Mouse (Mus musculus): ENCODE measurements at regions not wholly inside any gene's neighbourhood (a gene's known extent, or its start where the extent isn't known, plus 50 kb on each side); places are given as distances from the start of the nearest gene placed in this dataset.
A peak's percentile ranks its signal among the peaks of the same experiment; 100 is the strongest.

DNA sequence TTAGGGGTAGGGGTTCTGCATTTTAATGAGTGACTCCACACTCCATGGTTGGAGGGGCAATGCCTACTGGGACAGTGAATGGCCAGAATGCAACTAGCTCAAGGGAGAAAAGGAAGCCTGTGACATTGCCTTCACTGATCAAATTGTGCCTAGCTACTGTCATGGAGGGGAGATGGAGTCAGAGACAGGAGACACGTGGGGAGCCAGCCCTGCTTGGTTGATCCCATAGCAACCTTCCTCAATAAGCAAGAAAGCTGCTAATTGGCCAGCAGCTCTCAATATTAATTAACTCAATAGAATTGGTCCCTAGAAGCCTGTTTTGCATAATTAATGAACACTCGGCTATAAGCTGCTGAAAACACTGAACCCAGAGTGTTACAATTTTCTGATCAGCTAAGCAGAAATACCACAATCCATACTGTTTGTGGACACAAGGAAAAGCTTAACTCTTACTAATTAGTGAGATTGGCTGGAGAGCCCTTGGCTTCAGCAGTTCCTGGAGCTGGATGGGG lies 233.7 kb upstream of the Eif4g2 start:
- Histone ChIP-seq H3K9ac (replicated peaks) (no peak overlapping the region), H3K9me3 (ENCODE audit: control insufficient read depth, low read length) (no peaks in the 10 kb centered on the region), H3K4me2 (ENCODE audit: low read depth) (no peak overlapping the region), H3K4me1 (replicated peaks; ENCODE audit: control insufficient read depth in 2 of 2, insufficient read depth in 2 of 2, low read length in 1 of 2) (no peaks in the 10 kb centered on the region), H3K27me3 (ENCODE audit: control insufficient read depth, insufficient read depth, low read length) (no peaks in the 10 kb centered on the region; the same call in 1 of the 2 replicates), H3K27ac (no peak overlapping the region), H3K4me3 (ENCODE audit: insufficient read depth in 1 of 2, low read depth in 2 of 2, low read length in 2 of 2) (no peak overlapping the region), H3K36me3 (replicated peaks; ENCODE audit: control insufficient read depth, insufficient read depth, low read depth) (no peaks in the 10 kb centered on the region)
- TF ChIP-seq CTCF (IDR thresholded peaks at IDR 0.05; ENCODE audit: low read depth) (no peak), EP300 (IDR thresholded peaks at IDR 0.05; ENCODE audit: low read depth) (no peak)
- DNase-seq (ENCODE audit: low read depth in 3 of 3, low spot score in 3 of 3) = no peak
- WGBS (ENCODE audit: insufficient replicate concordance) = 36% methylated on average over 2 of the region's 2 CpGs
- ATAC-seq (ENCODE audit: insufficient read depth) = no peak

DNA sequence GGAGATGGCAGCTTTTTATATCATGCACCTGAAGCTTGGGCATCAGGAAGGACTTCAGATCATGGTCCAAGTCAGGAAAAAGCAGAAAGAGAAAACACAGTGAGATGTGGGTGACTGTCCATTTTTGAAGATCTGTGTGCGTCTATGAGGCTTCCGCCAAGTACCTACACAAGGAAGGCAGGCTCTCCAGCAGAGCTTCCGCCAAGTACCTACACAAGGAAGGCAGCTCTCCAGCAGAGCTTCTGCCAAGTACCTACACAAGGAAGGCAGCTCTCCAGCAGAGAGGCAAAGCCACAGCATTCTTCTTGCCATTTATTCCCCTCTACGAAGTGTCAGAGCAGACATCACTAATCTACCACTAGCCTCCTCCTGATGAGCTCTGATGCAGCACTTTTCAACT lies 231.1 kb upstream of the Eif4g2 start:
- WGBS (ENCODE audit: insufficient replicate concordance) = 49% methylated on average over 4 of the region's 4 CpGs
- Histone ChIP-seq H3K4me1 (replicated peaks; ENCODE audit: control insufficient read depth in 2 of 2, insufficient read depth in 2 of 2, low read length in 1 of 2) (no peaks in the 10 kb centered on the region), H3K27me3 (ENCODE audit: control insufficient read depth, insufficient read depth, low read length) (no peaks in the 10 kb centered on the region; the same call in 1 of the 2 replicates), H3K9me3 (ENCODE audit: control insufficient read depth, low read length) (no peaks in the 10 kb centered on the region), H3K4me3 (ENCODE audit: insufficient read depth in 1 of 2, low read depth in 2 of 2, low read length in 2 of 2) (no peak overlapping the region), H3K9ac (replicated peaks) (no peak overlapping the region), H3K27ac (no peak overlapping the region), H3K4me2 (ENCODE audit: low read depth) (no peak overlapping the region), H3K36me3 (replicated peaks; ENCODE audit: control insufficient read depth, insufficient read depth, low read depth) (no peaks in the 10 kb centered on the region)
- DNase-seq (ENCODE audit: low read depth in 3 of 3, low spot score in 3 of 3) = no peak
- no peak for ATAC-seq (ENCODE audit: insufficient read depth)
- TF ChIP-seq EP300 (IDR thresholded peaks at IDR 0.05; ENCODE audit: low read depth) = no peak
- TF ChIP-seq CTCF (IDR thresholded peaks at IDR 0.05; ENCODE audit: low read depth) = no peak

DNA sequence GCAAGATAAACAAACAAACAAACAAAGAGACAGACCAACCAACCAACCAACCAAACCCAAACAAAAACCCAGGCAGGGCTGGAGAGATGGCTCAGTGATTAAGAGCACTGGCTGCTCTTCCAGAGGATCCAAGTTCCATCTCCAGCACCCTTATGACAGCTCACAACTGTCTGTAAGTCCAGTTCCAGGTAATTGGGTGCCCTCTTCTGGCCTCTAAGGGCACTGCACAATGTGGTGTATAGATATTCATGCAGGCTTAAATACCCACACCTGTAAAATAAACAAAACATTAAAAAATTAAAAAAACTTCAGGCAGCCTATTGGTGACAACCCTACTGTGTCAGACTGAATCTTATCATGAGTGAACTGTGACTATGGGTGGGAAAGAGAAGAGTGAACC lies 222.4 kb upstream of the Eif4g2 start:
- DNase-seq (ENCODE audit: low read depth in 3 of 3, low spot score in 3 of 3) (no peak), ATAC-seq (ENCODE audit: insufficient read depth) (no peak)
- Histone ChIP-seq H3K4me3 (ENCODE audit: insufficient read depth in 1 of 2, low read depth in 2 of 2, low read length in 2 of 2) (no peak overlapping the region), H3K27me3 (ENCODE audit: control insufficient read depth, insufficient read depth, low read length) (no peaks in the 10 kb centered on the region), H3K9me3 (ENCODE audit: control insufficient read depth, low read length) (no peaks in the 10 kb centered on the region), H3K4me1 (replicated peaks; ENCODE audit: control insufficient read depth in 2 of 2, insufficient read depth in 2 of 2, low read length in 1 of 2) (no peaks in the 10 kb centered on the region), H3K9ac (replicated peaks) (no peak overlapping the region), H3K36me3 (replicated peaks; ENCODE audit: control insufficient read depth, insufficient read depth, low read depth) (no peaks in the 10 kb centered on the region), H3K27ac (no peak overlapping the region), H3K4me2 (ENCODE audit: low read depth) (no peak overlapping the region)
- TF ChIP-seq EP300 (IDR thresholded peaks at IDR 0.05; ENCODE audit: low read depth) (no peak), CTCF (IDR thresholded peaks at IDR 0.05; ENCODE audit: low read depth) (peak; percentile 49)

DNA sequence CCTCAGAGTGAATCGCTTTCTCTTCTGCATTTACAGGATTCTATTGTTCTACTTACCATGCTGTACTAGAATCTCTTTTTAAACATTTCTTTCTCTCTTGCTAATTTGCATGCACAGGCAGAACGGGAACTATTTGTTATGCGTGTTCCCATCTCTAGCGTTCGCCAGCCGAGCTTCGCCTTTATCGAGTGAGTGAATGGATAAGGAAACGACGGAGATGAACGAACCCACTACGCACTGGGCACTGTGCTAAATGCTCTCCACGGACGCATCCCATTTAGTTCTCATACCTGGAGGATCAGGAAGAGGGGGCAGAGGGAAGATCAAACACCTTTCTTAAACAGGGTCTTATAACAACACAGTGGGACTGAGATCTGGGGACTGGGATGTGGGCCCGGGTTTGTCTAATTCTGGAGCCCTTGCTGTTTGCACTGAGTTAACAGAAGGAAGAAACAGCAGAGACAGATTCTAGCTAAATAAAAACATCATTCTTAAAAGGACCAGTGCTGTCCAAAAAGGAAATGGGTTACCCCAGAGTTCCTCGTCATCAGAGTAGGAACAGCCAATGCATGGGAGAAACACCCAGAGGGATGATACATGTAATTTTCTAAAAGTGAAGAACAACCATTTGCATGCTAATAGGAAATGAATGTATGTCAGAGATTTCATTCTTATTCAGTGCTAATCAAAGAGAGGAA lies 219.1 kb upstream of the Eif4g2 start:
- no peak for ATAC-seq (ENCODE audit: insufficient read depth)
- no peaks in the 10 kb centered on the region for H3K27me3 ChIP-seq (ENCODE audit: control insufficient read depth, insufficient read depth, low read length)
- H3K27ac ChIP-seq = no peak overlapping the region
- no peak overlapping the region for H3K4me2 ChIP-seq (ENCODE audit: low read depth)
- DNase-seq (ENCODE audit: low read depth in 3 of 3, low spot score in 3 of 3) = no peak
- no peak overlapping the region for H3K4me3 ChIP-seq (ENCODE audit: insufficient read depth in 1 of 2, low read depth in 2 of 2, low read length in 2 of 2)
- H3K4me1 ChIP-seq (replicated peaks; ENCODE audit: control insufficient read depth in 2 of 2, insufficient read depth in 2 of 2, low read length in 1 of 2) = no peaks in the 10 kb centered on the region
- no peaks in the 10 kb centered on the region for H3K9me3 ChIP-seq (ENCODE audit: control insufficient read depth, low read length)
- no peaks in the 10 kb centered on the region for H3K36me3 ChIP-seq (replicated peaks; ENCODE audit: control insufficient read depth, insufficient read depth, low read depth)
- TF ChIP-seq EP300 (IDR thresholded peaks at IDR 0.05; ENCODE audit: low read depth) (no peak), CTCF (IDR thresholded peaks at IDR 0.05; ENCODE audit: low read depth) (no peak)
- WGBS (ENCODE audit: insufficient replicate concordance) = 76% methylated on average over 16 of the region's 16 CpGs
- no peak overlapping the region for H3K9ac ChIP-seq (replicated peaks)

DNA sequence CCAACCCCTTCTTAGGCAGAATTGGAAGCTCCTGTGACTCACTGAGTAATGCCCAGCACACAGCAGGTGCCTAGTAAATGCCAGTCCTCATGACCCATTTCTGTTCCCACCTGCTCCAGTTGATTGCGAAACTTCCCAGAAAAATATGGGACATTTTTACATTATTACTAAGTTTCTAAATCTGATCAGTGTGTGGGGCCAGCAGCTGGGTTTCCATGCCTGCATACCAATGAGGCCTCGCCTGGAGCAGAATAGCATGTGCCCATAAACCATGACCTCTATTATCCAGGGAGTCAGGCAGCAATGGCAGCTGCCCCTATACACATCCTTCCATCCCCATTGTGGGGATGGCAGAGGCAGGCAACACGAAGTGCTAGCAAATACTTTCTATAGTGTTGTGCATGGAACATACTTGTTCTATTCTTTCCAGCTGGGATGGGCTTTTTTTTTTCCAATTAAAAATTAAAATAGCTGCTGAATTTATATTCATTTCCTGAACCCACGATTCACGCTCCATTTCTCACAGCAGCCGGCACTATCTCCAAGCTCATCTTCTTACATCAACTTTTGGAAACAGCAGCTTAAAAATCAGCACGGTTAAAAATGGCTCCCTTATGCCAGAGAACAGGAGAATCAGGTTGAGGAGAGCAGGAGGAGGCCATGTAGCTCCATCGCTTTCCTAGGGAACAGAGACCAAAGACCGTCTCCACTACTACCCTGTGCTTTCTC lies 214.5 kb upstream of the Eif4g2 start:
- WGBS (ENCODE audit: insufficient replicate concordance) = 69% methylated on average over 9 of the region's 9 CpGs

More for the DNA sequence above, 214.5 kb upstream of the Eif4g2 start:
- Histone ChIP-seq H3K9ac (replicated peaks) (no peak overlapping the region), H3K27ac (no peak overlapping the region), H3K27me3 (ENCODE audit: control insufficient read depth, insufficient read depth, low read length) (no peaks in the 10 kb centered on the region), H3K9me3 (ENCODE audit: control insufficient read depth, low read length) (no peaks in the 10 kb centered on the region), H3K4me1 (replicated peaks; ENCODE audit: control insufficient read depth in 2 of 2, insufficient read depth in 2 of 2, low read length in 1 of 2) (no peaks in the 10 kb centered on the region), H3K36me3 (replicated peaks; ENCODE audit: control insufficient read depth, insufficient read depth, low read depth) (no peaks in the 10 kb centered on the region), H3K4me3 (ENCODE audit: insufficient read depth in 1 of 2, low read depth in 2 of 2, low read length in 2 of 2) (no peak overlapping the region), H3K4me2 (ENCODE audit: low read depth) (no peak overlapping the region)
- no peak for ATAC-seq (ENCODE audit: insufficient read depth)
- no peak for TF ChIP-seq CTCF (IDR thresholded peaks at IDR 0.05; ENCODE audit: low read depth)
- no peak for TF ChIP-seq EP300 (IDR thresholded peaks at IDR 0.05; ENCODE audit: low read depth)
- DNase-seq (ENCODE audit: low read depth in 3 of 3, low spot score in 3 of 3) = no peak

Measured in liver, embryonic 14.5 days (tissue).